Mouse (Mus musculus) cerebellum, postnatal 4 days (tissue): Measurements from ENCODE around the gene Kcnq1.
A peak's percentile ranks its signal among the peaks of the same experiment; 100 is the strongest.

Experiments used
- DNase-seq, 2 experiments: peaks; one replicate each; pipeline ENCODE4 v3.0.0; 2022; ENCODE audit warnings: low spot score in 2 of 2, mixed read lengths in 1 of 2

Kcnq1 gene

GRCm38 (mm10) chr7:143415070-143415469 lies 308.9 kb downstream of the Kcnq1 start:
- no peak for DNase-seq

DNA sequence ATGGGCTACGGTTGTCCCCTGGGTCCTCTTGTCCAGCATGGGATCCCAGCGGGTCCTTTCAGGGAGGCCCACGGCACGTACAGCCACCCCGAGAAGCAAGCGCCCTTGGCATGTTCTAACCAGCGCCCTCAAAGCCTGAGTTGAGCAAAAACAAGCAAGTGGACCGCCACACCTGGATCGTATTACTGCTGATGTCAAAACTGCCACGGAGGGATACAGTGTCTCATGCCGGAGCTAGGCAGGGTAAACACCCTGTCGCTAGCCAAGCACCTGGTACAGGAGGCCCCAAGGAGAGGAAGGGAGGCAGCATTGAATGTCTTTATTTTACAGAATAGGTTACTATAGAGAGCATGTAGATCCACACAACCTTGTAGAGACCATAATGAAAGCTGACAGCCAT lies 310.2 kb downstream of the Kcnq1 start:
- no peak for DNase-seq

- DNase-seq, result no peak
Measured at GRCm38 (mm10) chr7:143417875-143418274, 311.7 kb downstream of the Kcnq1 start.

DNA sequence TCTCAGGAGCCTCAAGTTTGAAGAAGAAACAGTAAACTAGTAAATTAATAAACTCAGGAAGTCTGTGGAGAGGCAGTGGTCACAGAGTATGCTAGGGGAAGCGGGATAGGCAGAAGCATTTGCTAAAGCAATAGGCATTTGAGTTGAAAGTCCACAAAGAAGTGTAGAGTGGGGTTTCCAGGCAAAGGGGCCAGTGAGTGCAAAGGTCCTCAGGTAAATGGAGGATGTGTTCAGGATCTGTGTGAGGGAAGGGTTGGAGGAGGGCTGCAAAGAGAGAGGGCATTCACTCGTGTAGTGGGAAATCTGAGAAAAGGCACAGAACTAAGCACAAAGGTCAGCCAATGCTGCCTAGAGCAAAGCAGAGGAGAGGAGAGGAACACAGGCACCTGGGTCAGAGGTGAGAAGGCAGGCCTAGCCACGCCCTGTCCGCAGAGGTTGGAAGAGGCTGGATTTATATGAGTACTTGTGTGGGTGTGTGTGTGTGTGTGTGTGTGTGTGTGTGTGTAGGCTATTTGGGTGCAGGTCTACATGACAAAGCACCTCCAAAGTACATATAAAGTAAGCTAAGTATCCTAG lies 313.5 kb downstream of the Kcnq1 start:
- DNase-seq, result no peak

GRCm38 (mm10) chr7:143428142-143428813 lies 322.1 kb downstream of the Kcnq1 start:
- DNase-seq, result peak in 1 of 2 experiments; percentile 73

DNA sequence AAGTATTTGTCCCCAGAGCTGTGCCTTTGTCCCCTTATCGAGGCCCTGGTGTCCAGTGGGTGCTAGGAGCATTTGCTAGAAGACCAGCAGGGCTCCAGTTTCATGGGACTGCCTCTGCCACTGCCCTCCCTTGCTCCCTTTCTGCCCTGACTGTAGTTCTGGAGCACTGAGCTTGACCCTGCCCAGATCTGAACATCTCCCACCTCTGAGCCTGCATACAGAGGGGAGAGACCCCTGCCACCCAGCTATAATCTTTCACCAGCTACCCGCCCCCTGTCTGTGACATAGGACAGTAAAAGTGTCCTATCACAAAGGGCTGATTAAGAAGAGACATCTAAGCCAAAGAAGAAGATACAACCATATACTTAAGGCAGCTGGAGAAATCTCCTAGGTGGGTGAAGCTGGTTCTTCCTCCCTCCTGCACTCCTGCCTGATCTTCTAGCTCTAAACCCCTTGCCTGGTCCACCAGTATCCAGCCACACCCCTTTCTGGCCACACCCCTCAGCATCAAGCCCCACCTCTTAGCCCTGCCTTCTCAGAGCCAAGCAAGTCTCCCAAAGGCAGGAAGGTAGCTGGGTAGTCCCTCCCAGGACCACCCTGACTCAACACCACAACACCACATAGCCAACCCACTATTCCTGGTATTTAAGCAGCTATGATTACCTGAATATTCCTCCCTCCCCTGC lies 322.8 kb downstream of the Kcnq1 start:
- no peak for DNase-seq

DNA sequence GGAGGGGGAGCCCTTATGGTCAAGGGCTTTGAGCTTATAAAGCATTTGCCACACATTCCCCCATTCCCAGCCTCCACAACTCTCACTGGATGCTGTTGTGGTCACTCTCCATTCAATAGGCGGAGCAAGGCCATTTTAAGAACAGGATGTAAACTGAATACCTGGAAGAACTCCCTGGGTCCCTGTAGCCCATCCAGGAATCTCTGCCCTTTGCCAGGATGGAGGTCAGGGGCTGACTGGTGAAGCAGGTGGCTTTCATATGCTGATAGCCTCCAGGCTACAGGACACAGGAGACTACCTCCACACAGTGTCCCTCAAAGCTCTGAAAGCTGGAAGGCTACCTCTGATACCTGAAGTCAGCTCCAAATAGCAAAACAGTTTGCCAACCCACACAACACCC lies 326.5 kb downstream of the Kcnq1 start:
- no peak for DNase-seq

DNA sequence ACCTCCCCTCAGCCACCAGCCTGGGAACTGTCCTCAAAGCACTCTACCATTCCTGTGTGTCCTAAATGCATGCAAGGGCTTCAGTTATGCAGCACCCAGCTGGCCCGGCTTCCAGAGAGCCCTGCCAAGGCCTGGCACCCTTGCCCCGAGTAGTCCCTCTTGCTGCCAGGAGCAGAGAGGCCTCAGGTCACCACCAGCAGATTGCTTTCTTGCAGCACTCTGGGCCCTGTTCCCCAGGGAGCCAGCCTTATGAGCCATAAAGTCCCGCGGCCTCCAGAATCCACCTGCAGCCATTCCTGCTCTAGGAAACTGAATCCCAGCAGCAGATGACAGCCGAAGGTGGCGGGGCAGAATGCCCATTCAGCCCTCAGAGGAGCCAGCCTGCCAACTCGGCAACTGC lies 327.2 kb downstream of the Kcnq1 start:
- peak in 1 of 2 experiments; percentile 45 for DNase-seq

- no peak for DNase-seq
Measured at GRCm38 (mm10) chr7:143437231-143437893, 331.2 kb downstream of the Kcnq1 start.

DNA sequence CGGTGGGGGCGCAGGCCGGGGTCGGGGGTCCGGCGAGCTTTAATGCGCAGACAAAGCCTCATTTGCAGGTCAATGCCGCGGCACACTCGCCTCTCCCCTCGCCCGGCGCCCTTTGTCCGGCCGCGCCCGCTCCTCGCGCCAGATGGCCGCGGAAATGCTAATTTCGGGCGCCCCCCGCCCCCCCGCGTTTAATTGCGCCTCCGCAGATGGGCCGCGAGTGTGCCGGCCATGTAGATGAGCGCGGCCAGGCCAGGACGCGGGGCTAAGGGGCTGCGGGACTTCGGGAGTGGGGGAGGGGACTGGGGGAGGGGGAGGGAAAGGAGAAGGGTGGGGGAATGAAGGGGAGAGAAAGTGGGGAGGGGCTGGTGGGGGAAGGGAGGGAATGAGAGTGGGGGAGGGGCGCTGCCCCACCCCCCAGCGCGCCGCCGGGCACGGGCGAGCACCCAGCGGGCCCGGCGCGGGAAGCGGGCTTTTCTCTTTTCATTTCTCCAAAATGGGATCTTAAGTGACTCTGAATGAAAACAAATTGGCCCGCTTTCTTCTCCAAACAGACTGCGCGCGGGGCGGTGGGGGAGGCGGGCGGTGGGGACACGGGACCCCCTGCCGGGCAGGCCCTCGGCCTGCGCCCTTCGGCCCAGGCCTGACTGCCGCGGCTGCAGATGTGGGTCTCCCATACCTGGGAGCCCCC lies 331.9 kb downstream of the Kcnq1 start:
- peak in 1 of 2 experiments; percentile 58 for DNase-seq

DNA sequence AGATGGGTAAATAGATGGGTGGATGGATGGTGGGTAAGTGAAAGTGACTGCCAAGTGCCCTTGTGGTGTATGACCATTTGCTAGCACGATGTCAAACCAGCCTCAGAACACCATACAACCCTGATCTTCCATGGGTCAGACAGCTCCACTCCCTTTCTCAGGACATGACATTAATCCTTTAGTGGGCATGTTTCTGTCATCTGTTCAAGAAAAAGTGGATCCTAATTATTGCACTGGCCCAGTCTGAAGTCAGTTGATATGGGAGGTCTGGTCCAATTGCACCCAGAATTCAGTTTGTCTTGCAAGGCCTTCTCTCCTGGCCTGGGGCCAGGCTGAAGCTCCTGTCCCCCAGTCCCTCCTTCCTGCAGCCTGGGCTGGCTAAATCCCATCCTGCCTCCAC lies 332.8 kb downstream of the Kcnq1 start:
- no peak for DNase-seq

- no peak for DNase-seq
Measured at GRCm38 (mm10) chr7:143444580-143444954, 338.4 kb downstream of the Kcnq1 start.

- no peak for DNase-seq
Measured at GRCm38 (mm10) chr7:143444955-143445648, 338.9 kb downstream of the Kcnq1 start.

GRCm38 (mm10) chr7:143445651-143446460 lies 339.7 kb downstream of the Kcnq1 start:
- no peak for DNase-seq

DNA sequence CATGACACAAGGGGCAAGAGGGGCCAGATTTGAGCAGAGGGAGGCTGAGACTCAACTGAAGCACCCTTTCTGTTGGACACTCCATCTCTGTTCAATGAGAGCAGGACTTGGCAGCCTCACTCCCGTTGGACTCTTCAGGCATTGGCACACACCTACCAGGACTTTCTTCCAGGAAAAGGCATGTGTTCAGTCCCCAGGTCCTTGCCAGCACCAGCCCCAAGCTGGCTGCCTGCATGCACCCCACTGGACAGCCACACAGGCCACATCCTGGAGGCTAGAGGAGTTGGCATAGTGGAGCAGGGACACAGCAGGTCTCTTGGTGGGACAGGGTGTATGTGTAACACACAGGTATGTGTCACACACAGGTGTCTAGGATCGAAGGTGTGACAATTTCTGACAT lies 341.0 kb downstream of the Kcnq1 start:
- DNase-seq, result no peak

DNA sequence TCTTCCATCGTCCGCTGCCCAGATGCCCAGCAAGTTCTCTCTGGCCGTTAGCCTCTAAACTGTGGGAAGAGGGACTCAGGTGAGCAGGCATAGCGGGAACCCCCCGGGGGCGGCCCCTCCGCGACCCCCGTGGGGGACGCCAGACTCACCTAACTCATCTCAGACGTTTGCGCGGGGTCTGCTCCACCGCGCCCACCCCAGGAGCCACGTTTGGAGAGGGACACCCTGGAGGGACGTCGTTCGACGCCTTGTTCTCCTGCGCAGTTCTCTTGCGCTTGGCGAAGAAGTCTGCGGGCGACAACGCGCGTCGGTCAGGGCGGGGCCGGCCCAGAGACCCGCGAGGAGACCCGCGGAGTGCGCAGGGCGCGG lies 352.8 kb downstream of the Kcnq1 start:
- no peak for DNase-seq

DNA sequence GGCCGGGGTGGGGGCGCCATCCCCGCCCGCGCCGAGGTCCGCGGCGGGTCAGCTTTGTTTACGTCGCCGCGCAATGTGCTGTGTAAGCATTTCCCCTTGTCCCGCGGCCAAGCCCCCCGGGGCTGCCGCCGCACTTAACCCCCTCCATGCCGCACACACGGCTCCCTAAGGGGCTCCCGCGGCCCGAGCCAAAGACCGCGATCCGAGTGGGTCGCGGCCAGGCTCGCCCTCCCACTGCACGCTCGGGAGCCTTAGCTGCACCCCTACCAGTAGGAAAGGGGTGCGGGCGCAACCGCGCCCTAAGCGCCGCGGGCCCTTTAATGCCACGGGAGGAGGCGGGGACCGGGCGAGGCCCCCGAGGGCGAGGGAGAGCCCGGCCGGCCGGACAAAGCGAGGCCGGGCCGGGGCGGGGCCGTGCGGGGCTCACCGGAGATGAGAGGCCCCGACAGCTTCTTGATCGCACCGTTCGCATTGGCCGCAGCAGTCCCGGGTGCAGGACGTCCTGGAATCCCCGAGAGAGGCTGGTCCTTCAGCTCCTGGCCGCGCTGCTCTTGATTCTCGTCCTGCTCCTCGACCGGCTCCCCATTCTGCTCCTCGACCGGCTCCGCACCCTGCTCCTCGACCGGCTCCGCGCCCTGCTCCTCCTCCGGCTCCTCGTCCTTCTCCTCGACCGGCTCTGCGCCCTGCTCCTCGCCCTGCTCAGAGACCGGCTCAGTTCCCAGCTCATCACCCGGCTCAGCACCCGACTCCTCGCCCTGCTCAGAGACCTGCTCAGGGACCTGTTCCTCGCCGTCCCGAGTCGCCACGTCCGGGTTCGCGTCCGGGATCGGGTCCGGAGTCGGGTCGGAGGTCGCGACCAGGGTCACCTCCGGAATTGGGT lies 353.4 kb downstream of the Kcnq1 start:
- DNase-seq, result no peak

- no peak for DNase-seq
Measured at GRCm38 (mm10) chr7:143460217-143460834, 354.2 kb downstream of the Kcnq1 start.

DNA sequence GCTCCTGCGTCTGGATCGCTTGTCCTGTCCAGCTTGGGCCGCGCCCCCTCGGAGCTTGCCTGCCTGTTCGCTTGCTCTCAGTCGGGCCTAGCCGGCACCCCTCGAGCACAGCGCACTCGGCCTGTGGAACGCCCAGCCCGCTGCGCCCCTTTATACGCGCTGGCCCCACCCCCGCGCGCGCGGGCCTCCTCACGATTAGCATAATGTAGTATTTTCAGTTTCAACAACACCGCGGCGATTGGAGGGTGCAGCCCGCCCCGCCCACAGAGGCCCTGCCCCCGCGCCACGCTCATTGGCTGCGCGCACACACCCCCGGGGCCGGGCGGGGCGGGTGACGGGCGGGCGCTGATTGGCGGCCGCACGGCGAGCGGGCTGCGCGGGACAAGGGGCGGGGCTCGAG lies 354.7 kb downstream of the Kcnq1 start, which contains the start of gene Cdkn1c:
Cdkn1c (minus strand) TSS at position 177 of the 400 bp plus-strand sequence.
- DNase-seq, result peak; percentile 65 to 84
